Mouse (Mus musculus) forebrain, postnatal 0 days (tissue): ENCODE results near the gene Slc35d2. TPM values are rescaled to one million over a fixed set of nuclear protein-coding genes. Genes with fewer than 3 reads are reported as not detected.
A peak's percentile ranks its signal among the peaks of the same experiment; 100 is the strongest.

ENCODE experiments used
- ATAC-seq: fragments of 200-750 bp; cut with Nextera tagmentation; 2 replicates; pipeline ENCODE4 v1.8.0; 2017; ENCODE audit warnings: mild to moderate bottlenecking, moderate library complexity
- DNase-seq: peaks from one replicate; pipeline ENCODE4 v3.0.0-alpha.2; 2015
- H3K27ac ChIP-seq: fragments of 300-500 bp; sonication (generic); 2 replicates; pipeline ENCODE4 v1.5.1; 2014; ENCODE audit warnings: low read depth, mild to moderate bottlenecking, antibody characterized with exemption, low read length, moderate library complexity, mixed read lengths
- H3K27me3 ChIP-seq: fragments of 300-500 bp; sonication (generic); 2 replicates; pipeline ENCODE4 v1.6.1; 2014; ENCODE audit warnings: mild to moderate bottlenecking, low read length, mixed read lengths; ENCODE audit not compliant: insufficient read depth
- H3K36me3 ChIP-seq: fragments of 300-500 bp; sonication (generic); 2 replicates; pipeline ENCODE4 v1.6.1; 2014; ENCODE audit warnings: mild to moderate bottlenecking, moderate library complexity; ENCODE audit not compliant: insufficient read depth
- H3K4me1 ChIP-seq: fragments of 300-500 bp; sonication (generic); 2 replicates; pipeline ENCODE4 v1.6.1; 2014; ENCODE audit warnings: antibody characterized with exemption; ENCODE audit not compliant: insufficient read depth
- H3K4me2 ChIP-seq: fragments of 300-500 bp; sonication (generic); 2 replicates; pipeline ENCODE4 v1.6.1; 2014; ENCODE audit warnings: low read depth, mild to moderate bottlenecking, moderate library complexity
- H3K4me3 ChIP-seq: fragments of 300-500 bp; sonication (generic); 2 replicates; pipeline ENCODE4 v1.5.1; 2014; ENCODE audit warnings: low read depth, low read length, mixed read lengths
- H3K9ac ChIP-seq: fragments of 300-500 bp; sonication (generic); 2 replicates; pipeline ENCODE4 v1.6.1; 2014; ENCODE audit warnings: mild to moderate bottlenecking
- H3K9me3 ChIP-seq: fragments of 300-500 bp; sonication (generic); 2 replicates; pipeline ENCODE4 v1.6.1; 2016; ENCODE audit warnings: low read length
- CTCF ChIP-seq: sonication (generic); IDR thresholded peaks from 2 replicates; pipeline ENCODE4 v1.5.1; 2016; ENCODE audit warnings: antibody characterized with exemption, control low read depth, low read depth
- WGBS: fragments of 180-500 bp; shearing (Covaris S2); extraction: QIAGEN DNeasy Blood & Tissue Kit; methylation state at CpG from one replicate; pipeline ENCODE4 v1.1.7; 2014; 5-methylcytosine and 5-hydroxymethylcytosine counted together
- polyA plus RNA-seq: library from polyadenylated mRNA; unstranded; fragments of >200 nt; fragmentation: Nextera tagmentation; extraction: Ambion mirVana; gene quantifications from 2 replicates; pipeline ENCODE4 v1.2.1, GENCODE M21; 2015
- total RNA-seq: library from RNA; depleted of rRNA; stranded (reverse); fragments of >200 nt; gene quantifications from 2 replicates; pipeline ENCODE4 v1.2.3, GENCODE M21; 2014

The Slc35d2 gene
- total and polyA plus RNA-seq, 2 experiments from 2014 or later = 1.5 to 2.6 TPM

- DNase-seq (peak; percentile 97), ATAC-seq (peak; percentile 98)
- Histone ChIP-seq H3K9ac (peak within 1 kb of the TSS; percentile 85), H3K4me1 (no peaks in the 10 kb centered on the region), H3K4me3 (peak within 1 kb of the TSS; percentile 78), H3K27ac (peak within 1 kb of the TSS; percentile 85), H3K36me3 (no peaks in the 10 kb centered on the region), H3K4me2 (peak within 1 kb of the TSS; percentile 98), H3K9me3 (no peaks in the 10 kb centered on the region), H3K27me3 (peaks cover 3% of the 10 kb centered on the region; the same call in 1 of the 2 replicates)
- no peak for TF ChIP-seq CTCF
- WGBS = under 1% methylated on average over 27 of the region's 31 CpGs
Measured at GRCm38 (mm10) chr13:64161548-64161915, 32.4 kb upstream of the Slc35d2 start, which contains the start of gene Habp4. Habp4 (plus strand) TSS chr13:64161824.

GRCm38 (mm10) chr13:64156966-64157365 is 27.8 kb upstream of the Slc35d2 start:
- H3K27me3 ChIP-seq = peaks cover 7% of the 10 kb centered on the region; the same call in 1 of the 2 replicates
- ATAC-seq (no peak), DNase-seq (no peak)
- H3K4me3 ChIP-seq = no peak overlapping the region
- H3K27ac ChIP-seq = no peak overlapping the region
- no peak for TF ChIP-seq CTCF
- no peak overlapping the region for H3K9ac ChIP-seq
- H3K36me3 ChIP-seq = no peaks in the 10 kb centered on the region
- no peaks in the 10 kb centered on the region for H3K9me3 ChIP-seq
- H3K4me2 ChIP-seq = no peak overlapping the region
- H3K4me1 ChIP-seq = no peaks in the 10 kb centered on the region

- no peak for ATAC-seq
Measured at GRCm38 (mm10) chr13:64155171-64155571, 26.0 kb upstream of the Slc35d2 start.

GRCm38 (mm10) chr13:64154651-64155050 is 25.5 kb upstream of the Slc35d2 start:
- TF ChIP-seq CTCF = no peak
- DNase-seq (no peak), ATAC-seq (no peak)
- Histone ChIP-seq H3K4me2 (no peak overlapping the region), H3K4me3 (no peak overlapping the region), H3K9me3 (no peaks in the 10 kb centered on the region), H3K9ac (no peak overlapping the region), H3K27me3 (peaks cover 7% of the 10 kb centered on the region; the same call in 1 of the 2 replicates), H3K27ac (no peak overlapping the region), H3K36me3 (no peaks in the 10 kb centered on the region), H3K4me1 (peaks cover 3% of the 10 kb centered on the region; the same call in 1 of the 2 replicates)
- WGBS = 55% methylated on average over 2 of the region's 2 CpGs

More at GRCm38 (mm10) chr13:64155171-64155571, 26.0 kb upstream of the Slc35d2 start:
- H3K4me2 ChIP-seq = no peak overlapping the region
- H3K27ac ChIP-seq = no peak overlapping the region
- peak; percentile 4 for DNase-seq
- peak; percentile 52 for TF ChIP-seq CTCF
- no peaks in the 10 kb centered on the region for H3K36me3 ChIP-seq
- H3K9ac ChIP-seq = no peak overlapping the region
- no peaks in the 10 kb centered on the region for H3K9me3 ChIP-seq
- WGBS = 17% methylated on average over 1 of the region's 1 CpGs
- H3K27me3 ChIP-seq = peaks cover 7% of the 10 kb centered on the region; the same call in 1 of the 2 replicates
- no peak overlapping the region for H3K4me3 ChIP-seq
- peaks cover 3% of the 10 kb centered on the region; the same call in 1 of the 2 replicates for H3K4me1 ChIP-seq

- 2% methylated on average over 18 of the region's 18 CpGs for WGBS
- peak; percentile 10 for DNase-seq
- no peak for TF ChIP-seq CTCF
- Histone ChIP-seq H3K4me3 (peak overlapping the region; percentile 82), H3K4me1 (peaks cover 3% of the 10 kb centered on the region; the same call in 1 of the 2 replicates), H3K9ac (no peak overlapping the region), H3K9me3 (no peaks in the 10 kb centered on the region), H3K4me2 (peak overlapping the region; percentile 89), H3K27me3 (peaks cover 7% of the 10 kb centered on the region; the same call in 1 of the 2 replicates), H3K36me3 (no peaks in the 10 kb centered on the region), H3K27ac (no peak overlapping the region)
- peak; percentile 0; the same call in 1 of the 2 replicates for ATAC-seq
Measured at GRCm38 (mm10) chr13:64153751-64154267, 24.6 kb upstream of the Slc35d2 start.

GRCm38 (mm10) chr13:64153083-64153682 is 24.0 kb upstream of the Slc35d2 start, which contains the start of gene Zfp367:
Zfp367 (minus strand) TSS chr13:64153202.
- under 1% methylated on average over 56 of the region's 56 CpGs for WGBS
- TF ChIP-seq CTCF = no peak
- Histone ChIP-seq H3K4me2 (peak within 1 kb of the TSS; percentile 89), H3K4me1 (peaks cover 3% of the 10 kb centered on the region; the same call in 1 of the 2 replicates), H3K27me3 (peaks cover 7% of the 10 kb centered on the region; the same call in 1 of the 2 replicates), H3K27ac (peak within 1 kb of the TSS; percentile 62), H3K9ac (peak within 1 kb of the TSS; percentile 62), H3K9me3 (no peaks in the 10 kb centered on the region), H3K36me3 (no peaks in the 10 kb centered on the region), H3K4me3 (peak within 1 kb of the TSS; percentile 82)
- peak; percentile 98 for ATAC-seq
- DNase-seq = peak; percentile 97

GRCm38 (mm10) chr13:64152671-64153082 is 23.5 kb upstream of the Slc35d2 start:
- Histone ChIP-seq H3K4me3 (peak overlapping the region; percentile 82), H3K9ac (peak overlapping the region; percentile 62), H3K27me3 (peaks cover 7% of the 10 kb centered on the region; the same call in 1 of the 2 replicates), H3K27ac (peak overlapping the region; percentile 62), H3K4me2 (peak overlapping the region; percentile 89), H3K4me1 (peaks cover 3% of the 10 kb centered on the region; the same call in 1 of the 2 replicates), H3K36me3 (no peaks in the 10 kb centered on the region), H3K9me3 (no peaks in the 10 kb centered on the region)
- 2% methylated on average over 59 of the region's 61 CpGs for WGBS
- peak; percentile 32 for TF ChIP-seq CTCF
- peak; percentile 54 for ATAC-seq
- no peak for DNase-seq
